Mouse (Mus musculus) right cerebral cortex, adult 18-20 months (tissue): ENCODE measurements around the gene Zfp622.

Experiments
- DNase-seq: peaks from one replicate; pipeline ENCODE4 v3.0.0; 2022; ENCODE audit warnings: mixed read lengths

Zfp622 gene

GRCm38 (mm10) chr15:25984067-25984733, at the start of gene Zfp622:
TSS of gene Zfp622 (plus strand) at chr15:25984366.
- DNase-seq = peak; percentile 98

DNA sequence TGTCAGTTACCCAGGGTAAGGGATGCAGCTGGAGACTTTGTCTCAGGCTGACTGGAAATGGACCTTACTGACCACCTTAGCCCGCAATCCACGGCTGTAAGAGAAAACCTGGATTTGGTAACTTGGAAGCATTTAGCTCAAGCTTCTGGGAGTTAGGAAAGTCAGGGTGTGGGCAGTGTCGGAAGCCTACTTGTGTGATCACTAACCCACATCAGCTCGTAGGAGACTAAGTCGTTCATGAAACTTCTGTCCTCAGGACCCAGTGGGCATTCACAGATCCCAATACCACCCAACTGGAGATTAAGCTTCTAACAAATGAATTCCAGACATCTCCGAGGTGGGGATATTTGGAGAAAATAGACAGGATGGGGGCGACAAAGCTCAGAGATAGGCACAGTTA, 49.8 kb upstream of the Zfp622 start:
- no peak for DNase-seq

GRCm38 (mm10) chr15:25938496-25938895, 45.7 kb upstream of the Zfp622 start:
- DNase-seq = no peak

DNA sequence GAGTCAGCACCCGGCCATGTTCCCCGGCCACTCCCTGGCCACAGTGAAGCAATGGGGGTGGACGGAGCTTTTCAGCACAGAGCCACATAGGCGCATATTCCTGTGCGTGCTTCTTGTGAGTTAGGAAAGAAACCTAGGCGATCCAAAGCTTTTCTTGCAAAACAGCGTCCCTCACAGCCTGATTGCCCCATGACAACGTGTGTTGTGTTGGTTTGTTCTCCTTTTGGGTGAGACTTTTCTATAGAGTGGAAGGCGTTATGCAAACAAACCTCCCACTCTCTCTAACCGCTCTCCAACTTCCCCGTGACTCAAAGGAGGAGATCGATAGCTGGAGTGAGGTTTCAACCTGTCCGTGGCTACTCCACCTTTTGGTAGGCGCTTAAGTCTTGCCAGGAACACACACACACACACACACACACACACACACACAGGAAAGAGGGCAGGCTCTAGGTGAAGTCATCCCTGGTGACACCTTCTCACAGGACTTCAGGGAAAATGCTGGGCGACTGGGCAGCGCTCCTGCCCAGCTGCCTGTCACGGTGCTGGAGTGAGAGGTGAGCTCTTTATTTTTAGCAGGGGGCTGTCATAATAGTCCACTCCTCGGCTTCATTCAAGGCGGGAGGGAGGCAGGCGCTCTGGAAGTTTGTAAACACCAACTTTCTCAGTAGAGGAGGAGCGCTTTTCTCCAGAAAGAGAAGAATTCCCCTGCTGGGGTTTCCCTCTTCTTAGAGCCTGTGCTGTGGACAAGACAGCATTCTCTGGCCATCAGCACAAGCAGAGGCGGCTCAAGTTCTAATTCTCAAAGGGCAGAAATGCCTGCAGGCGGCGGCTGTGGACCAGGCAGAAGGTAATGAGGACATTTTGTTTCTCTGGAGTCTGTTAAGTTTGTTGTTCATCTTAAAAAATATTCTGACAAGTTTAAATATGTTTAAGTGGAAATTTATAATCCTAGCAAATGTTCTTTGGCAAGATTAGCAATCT, 43.5 kb upstream of the Zfp622 start:
- no peak for DNase-seq

GRCm38 (mm10) chr15:25941514-25941913, 42.7 kb upstream of the Zfp622 start:
- no peak for DNase-seq

- no peak for DNase-seq
These were observed 41.8 kb upstream of the Zfp622 start for GRCm38 (mm10) chr15:25942415-25942814.

DNA sequence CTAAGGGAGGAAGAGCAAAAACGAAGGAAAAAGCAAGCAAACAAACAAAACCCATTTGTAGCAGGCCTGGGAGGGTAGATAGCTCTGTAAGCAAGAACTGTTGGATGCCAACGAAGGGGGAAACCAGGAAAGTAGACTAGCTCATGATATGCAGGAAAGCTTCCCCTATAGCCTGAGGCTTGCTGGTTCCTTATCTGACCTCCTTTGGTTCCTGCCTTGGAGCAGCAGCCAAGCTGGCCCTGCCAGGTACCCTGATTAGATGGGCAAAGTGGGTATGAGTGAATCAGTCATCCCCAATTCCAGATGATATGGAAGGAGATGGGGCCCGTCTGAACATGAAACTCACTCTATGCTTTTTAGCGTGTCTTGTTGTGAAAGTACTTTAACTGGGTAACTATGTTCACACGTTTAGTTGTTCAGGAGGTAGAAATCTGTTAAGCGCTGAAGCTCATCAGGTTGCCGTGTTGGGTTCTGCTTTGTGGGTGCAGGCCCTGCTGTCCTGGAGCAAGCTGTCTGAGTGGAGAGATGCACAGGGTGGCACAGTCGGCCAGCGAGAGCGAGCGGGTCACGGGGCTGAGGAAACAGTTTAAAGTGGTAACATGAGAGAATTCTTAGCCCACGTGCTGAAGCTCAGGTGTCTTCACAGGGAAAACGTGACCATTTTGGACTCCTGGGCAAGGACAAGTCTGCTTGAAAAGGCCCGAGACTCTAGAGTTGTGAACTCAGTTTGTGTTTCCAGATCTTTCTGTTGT, 40.6 kb upstream of the Zfp622 start:
- DNase-seq = no peak

DNA sequence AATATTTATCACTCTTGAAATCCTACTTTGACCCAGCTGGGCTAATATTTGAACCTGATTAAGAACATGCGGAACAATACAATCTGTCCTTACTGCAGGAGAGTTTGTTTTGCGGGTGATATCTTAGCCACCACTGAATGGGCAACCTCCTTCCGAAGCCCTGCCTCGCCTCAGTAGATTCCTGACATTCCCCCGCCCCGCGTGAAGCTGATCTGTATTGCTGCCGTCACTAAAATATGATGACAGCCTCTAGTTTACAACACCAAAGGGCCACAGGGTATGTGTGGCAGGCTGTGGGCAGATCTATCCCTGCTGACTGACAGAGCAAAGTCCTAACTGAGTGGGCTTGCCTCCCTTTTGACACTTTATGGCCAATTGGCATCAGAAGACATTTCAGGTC, 38.9 kb upstream of the Zfp622 start:
- DNase-seq = no peak

DNA sequence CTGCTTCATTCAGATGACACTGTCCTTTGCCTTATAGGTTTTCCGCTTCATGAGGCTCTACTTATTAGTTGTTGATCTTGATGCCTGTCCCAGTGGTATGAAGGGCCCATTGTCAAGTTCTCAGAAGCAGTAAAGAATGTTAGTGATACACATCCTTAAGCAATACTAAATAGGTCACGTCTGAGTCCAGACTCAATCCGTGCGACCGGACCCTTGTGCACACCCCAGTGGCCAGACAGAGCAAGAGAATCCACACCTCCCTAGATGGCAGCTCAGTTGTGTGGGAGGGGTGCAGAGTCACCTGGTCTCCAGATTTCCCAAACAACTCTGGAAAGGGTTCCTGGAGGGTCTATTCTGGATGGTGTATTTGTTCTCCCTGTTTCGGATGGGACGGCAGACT, 37.7 kb upstream of the Zfp622 start:
- no peak for DNase-seq

- no peak for DNase-seq
These were observed 36.8 kb upstream of the Zfp622 start for GRCm38 (mm10) chr15:25947383-25947782.

GRCm38 (mm10) chr15:25948257-25949223, 35.6 kb upstream of the Zfp622 start:
- no peak for DNase-seq

DNA sequence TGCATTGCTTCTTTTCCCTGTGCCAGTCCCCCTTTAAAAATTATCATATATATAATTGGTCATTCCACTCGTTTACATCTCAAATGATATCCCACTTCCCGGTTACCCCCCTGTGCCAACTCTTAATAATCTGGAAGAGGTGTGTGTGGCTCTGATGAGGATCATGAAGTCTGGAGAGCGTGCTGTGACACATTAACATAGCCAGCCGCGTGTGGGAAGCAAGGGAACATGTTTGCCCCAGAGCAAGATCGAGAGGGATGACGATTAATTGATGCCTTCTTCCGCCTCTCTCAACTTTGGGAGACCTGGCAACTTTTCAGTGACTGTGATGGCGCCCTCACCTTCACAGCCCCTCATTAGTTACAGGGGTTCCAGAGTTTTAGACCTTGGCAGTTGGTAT, 34.5 kb upstream of the Zfp622 start:
- DNase-seq = no peak

DNA sequence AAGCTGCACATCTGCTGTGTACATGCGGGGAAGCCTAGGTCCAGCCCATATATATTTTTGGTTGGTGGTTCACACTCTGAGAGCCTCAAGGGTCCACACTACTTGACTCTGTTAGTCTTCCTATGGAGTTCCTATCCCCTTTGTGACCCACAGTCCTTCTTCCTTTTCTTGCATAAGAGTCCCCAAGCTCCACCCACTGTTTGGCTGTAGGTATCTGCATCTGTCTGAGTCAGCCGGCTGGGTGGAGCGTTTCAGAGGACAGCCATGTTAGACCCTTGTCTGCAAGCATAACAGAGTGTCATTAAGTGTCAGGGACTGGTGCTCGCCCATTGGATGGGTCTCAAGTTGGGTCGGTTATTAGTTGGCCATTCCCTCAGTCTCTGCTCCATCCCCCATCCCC, 33.6 kb upstream of the Zfp622 start:
- no peak for DNase-seq

- no peak for DNase-seq
These were observed 33.1 kb upstream of the Zfp622 start for GRCm38 (mm10) chr15:25951037-25951436.

- no peak for DNase-seq
These were observed 28.2 kb upstream of the Zfp622 start for GRCm38 (mm10) chr15:25956001-25956400.

DNA sequence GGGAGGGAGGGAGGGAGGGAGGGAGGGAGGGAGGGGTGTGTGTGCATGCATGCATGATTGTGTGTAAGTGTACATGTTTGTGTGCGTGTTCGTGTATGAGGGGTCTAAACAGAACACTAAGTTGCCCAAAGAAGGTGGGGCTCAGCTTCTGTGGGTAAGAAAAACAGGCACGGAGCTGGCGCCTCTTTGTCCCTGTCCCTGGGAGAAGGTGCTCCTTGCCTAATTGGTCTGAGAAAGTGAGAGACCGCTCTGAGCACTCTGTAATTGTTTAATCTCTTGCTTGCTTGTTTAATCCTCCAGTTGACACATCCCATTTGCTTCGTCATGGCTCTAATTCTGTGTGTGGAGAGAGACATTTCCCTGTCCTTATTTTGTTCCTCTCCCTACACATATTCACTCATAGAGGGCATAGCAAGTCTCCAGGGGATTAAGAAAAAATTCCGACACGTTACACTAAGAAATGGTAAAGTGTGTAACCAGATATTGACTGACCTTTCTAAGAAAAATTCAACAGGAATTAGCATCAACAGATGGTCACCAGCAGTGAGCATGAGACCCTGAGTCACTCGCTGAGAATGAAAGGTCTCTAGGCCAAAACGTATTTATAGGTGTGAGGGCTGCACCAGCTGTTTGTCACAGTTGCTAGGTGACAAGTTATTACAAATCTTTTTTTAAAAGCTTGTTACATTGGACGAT, 27.6 kb upstream of the Zfp622 start:
- no peak for DNase-seq

- no peak for DNase-seq
These were observed 26.5 kb upstream of the Zfp622 start for GRCm38 (mm10) chr15:25957651-25958050.

GRCm38 (mm10) chr15:25959375-25959774, 24.8 kb upstream of the Zfp622 start:
- DNase-seq = no peak

DNA sequence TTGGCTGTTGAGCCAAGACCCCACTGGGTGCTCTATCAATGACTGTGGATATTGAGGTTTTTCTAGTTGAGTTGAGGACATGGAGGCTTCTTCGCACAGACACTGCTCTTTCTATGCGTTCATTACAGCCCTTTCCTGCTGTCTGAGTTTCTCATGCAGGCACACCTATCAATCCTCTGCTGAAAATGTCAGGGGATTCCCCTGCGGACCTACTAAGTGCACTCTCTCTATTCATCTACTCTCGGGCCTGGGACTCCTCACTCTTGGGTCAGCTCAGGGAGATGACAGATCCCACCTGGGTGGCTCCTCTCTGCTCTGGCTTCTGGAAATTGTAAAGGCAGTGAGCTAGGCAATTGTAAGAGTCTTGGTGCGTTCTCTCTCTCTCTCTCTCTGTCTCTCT, 23.9 kb upstream of the Zfp622 start:
- no peak for DNase-seq

DNA sequence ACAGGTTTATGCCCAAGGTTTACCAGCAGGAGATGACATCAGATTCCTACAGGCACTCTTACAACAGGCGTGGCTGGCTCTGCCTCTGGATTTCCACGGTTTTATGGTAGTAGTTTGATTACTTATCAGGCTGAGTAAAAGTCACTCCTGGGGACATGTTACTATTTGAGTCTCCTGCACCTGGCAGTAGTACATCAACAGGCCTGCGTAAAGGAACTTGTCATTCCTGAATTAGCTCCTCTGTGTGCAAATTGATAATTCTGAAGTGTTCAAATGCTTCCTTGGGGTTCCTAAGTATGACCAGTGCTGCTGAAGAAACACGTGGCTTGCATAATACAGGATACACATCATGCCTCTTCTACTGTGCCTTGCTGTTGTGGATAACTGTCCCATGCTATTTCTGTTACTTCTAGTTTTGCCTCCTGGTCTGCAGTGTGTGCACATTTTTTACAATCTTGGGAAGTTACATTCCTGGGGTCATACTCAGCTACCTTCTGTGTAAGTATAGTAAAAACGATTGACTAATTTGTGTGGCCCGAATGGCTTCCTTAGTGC, 17.9 kb upstream of the Zfp622 start:
- no peak for DNase-seq

GRCm38 (mm10) chr15:25971596-25971995, 12.6 kb upstream of the Zfp622 start:
- no peak for DNase-seq
